Mouse (Mus musculus) liver, embryonic 11.5 days (tissue): Measurements from ENCODE around the gene Setx. TPM values are rescaled to one million over a fixed set of nuclear protein-coding genes. Genes with fewer than 3 reads are reported as not detected.

Experiments used
- ATAC-seq: fragments of 200-750 bp; cut with Nextera tagmentation; replicated peaks from 2 replicates; pipeline ENCODE4 v1.8.0; 2017; ENCODE audit warnings: moderate number of reproducible peaks, mild to moderate bottlenecking, moderate TSS enrichment, moderate library complexity; ENCODE audit not compliant: low FRiP score
- DNase-seq: peaks from one replicate; pipeline ENCODE4 v3.0.0-alpha.2; 2017; ENCODE audit warnings: low spot score
- H3K27ac ChIP-seq: fragments of 300-500 bp; sonication (generic); 2 replicates; pipeline ENCODE4 v1.5.1; 2014; ENCODE audit warnings: mild to moderate bottlenecking, low read depth, low read length, control low read depth
- H3K27me3 ChIP-seq: fragments of 300-500 bp; sonication (generic); replicated peaks from 2 replicates; pipeline ENCODE4 v1.6.1; 2014; ENCODE audit warnings: low read length, mixed read lengths; ENCODE audit not compliant: control insufficient read depth, insufficient read depth
- H3K36me3 ChIP-seq: fragments of 300-500 bp; sonication (generic); 2 replicates; pipeline ENCODE4 v1.6.1; 2014; ENCODE audit warnings: mild to moderate bottlenecking, low read length, moderate library complexity, mixed read lengths; ENCODE audit not compliant: control insufficient read depth, insufficient read depth
- H3K4me1 ChIP-seq: fragments of 300-500 bp; sonication (generic); replicated peaks from 2 replicates; pipeline ENCODE4 v1.6.1; 2014; ENCODE audit warnings: low read length, mixed read lengths; ENCODE audit not compliant: control insufficient read depth, insufficient read depth
- H3K4me2 ChIP-seq: fragments of 300-500 bp; sonication (generic); 2 replicates; pipeline ENCODE4 v1.6.1; 2014; ENCODE audit warnings: mild to moderate bottlenecking, control low read depth, moderate library complexity
- H3K4me3 ChIP-seq: fragments of 300-500 bp; sonication (generic); 2 replicates; pipeline ENCODE4 v1.5.1; 2014; ENCODE audit warnings: low read depth, low read length, control low read depth
- H3K9ac ChIP-seq: fragments of 300-500 bp; sonication (generic); 2 replicates; pipeline ENCODE4 v1.6.1; 2014; ENCODE audit warnings: low read depth, low read length, control low read depth
- H3K9me3 ChIP-seq: fragments of 300-500 bp; sonication (generic); 2 replicates; pipeline ENCODE4 v1.6.1; 2016; ENCODE audit warnings: low read length, inconsistent platforms, mixed read lengths; ENCODE audit not compliant: control insufficient read depth
- WGBS: fragments of 180-500 bp; shearing (Covaris S2); extraction: QIAGEN DNeasy Blood & Tissue Kit; methylation state at CpG from one replicate; pipeline ENCODE4 v1.1.7; 2014; 5-methylcytosine and 5-hydroxymethylcytosine counted together
- polyA plus RNA-seq: library from polyadenylated mRNA; unstranded; fragments of >200 nt; fragmentation: Nextera tagmentation; extraction: Ambion mirVana; gene quantifications from 2 replicates; pipeline ENCODE4 v1.2.1, GENCODE M21; 2014

The Setx gene
- polyA plus RNA-seq, 1 experiment from 2014 or later = 10.1 TPM

GRCm38 (mm10) chr2:29194547-29195463 lies 70.8 kb downstream of the Setx start:
- Histone ChIP-seq H3K4me2 (peak overlapping the region; percentile 97), H3K4me1 (peaks cover 6% of the 10 kb centered on the region), H3K27me3 (peaks cover 28% of the 10 kb centered on the region), H3K9me3 (no peaks in the 10 kb centered on the region), H3K27ac (no peak overlapping the region), H3K4me3 (peak overlapping the region; percentile 55), H3K9ac (peak overlapping the region; percentile 34; the same call in 1 of the 2 replicates), H3K36me3 (no peaks in the 10 kb centered on the region)
- ATAC-seq = peak; percentile 43; the same call in 1 of the 2 replicates
- 2% methylated on average over 61 of the region's 61 CpGs for WGBS
- DNase-seq = peak; percentile 82

GRCm38 (mm10) chr2:29196844-29197243 lies 72.9 kb downstream of the Setx start:
- no peak overlapping the region for H3K4me2 ChIP-seq
- no peaks in the 10 kb centered on the region for H3K36me3 ChIP-seq
- H3K4me1 ChIP-seq = peaks cover 6% of the 10 kb centered on the region
- DNase-seq = no peak
- 67% methylated on average over 12 of the region's 12 CpGs for WGBS
- no peak for ATAC-seq
- no peak overlapping the region for H3K27ac ChIP-seq
- H3K9me3 ChIP-seq = no peaks in the 10 kb centered on the region
- H3K9ac ChIP-seq = no peak overlapping the region
- H3K4me3 ChIP-seq = no peak overlapping the region
- peaks cover 30% of the 10 kb centered on the region for H3K27me3 ChIP-seq

- no peaks in the 10 kb centered on the region for H3K36me3 ChIP-seq
- H3K27me3 ChIP-seq = peaks cover 30% of the 10 kb centered on the region
- no peaks in the 10 kb centered on the region for H3K9me3 ChIP-seq
- no peak overlapping the region for H3K4me2 ChIP-seq
- peaks cover 6% of the 10 kb centered on the region for H3K4me1 ChIP-seq
- no peak overlapping the region for H3K27ac ChIP-seq
- DNase-seq (no peak), ATAC-seq (no peak)
- WGBS = 76% methylated on average over 5 of the region's 5 CpGs
- H3K4me3 ChIP-seq = no peak overlapping the region
- no peak overlapping the region for H3K9ac ChIP-seq
Measured at GRCm38 (mm10) chr2:29198446-29198845, 74.5 kb downstream of the Setx start.

- no peak overlapping the region for H3K4me3 ChIP-seq
- peaks cover 3% of the 10 kb centered on the region for H3K4me1 ChIP-seq
- no peaks in the 10 kb centered on the region for H3K36me3 ChIP-seq
- H3K9me3 ChIP-seq = no peaks in the 10 kb centered on the region
- H3K27me3 ChIP-seq = peaks cover 27% of the 10 kb centered on the region
- DNase-seq (no peak), ATAC-seq (no peak)
- no peak overlapping the region for H3K9ac ChIP-seq
- no peak overlapping the region for H3K4me2 ChIP-seq
- no peak overlapping the region for H3K27ac ChIP-seq
- 0% methylated on average over 3 of the region's 3 CpGs for WGBS
Measured at GRCm38 (mm10) chr2:29199909-29200308, 75.9 kb downstream of the Setx start.

- Histone ChIP-seq H3K36me3 (no peaks in the 10 kb centered on the region), H3K9ac (no peak overlapping the region), H3K27me3 (peaks cover 12% of the 10 kb centered on the region), H3K4me2 (no peak overlapping the region), H3K4me1 (no peaks in the 10 kb centered on the region), H3K4me3 (no peak overlapping the region), H3K27ac (no peak overlapping the region), H3K9me3 (no peaks in the 10 kb centered on the region)
- WGBS = 61% methylated on average over 11 of the region's 11 CpGs
- DNase-seq (no peak), ATAC-seq (no peak)
Measured at GRCm38 (mm10) chr2:29201223-29201955, 77.4 kb downstream of the Setx start.

GRCm38 (mm10) chr2:29206156-29206555 lies 82.2 kb downstream of the Setx start:
- Histone ChIP-seq H3K27ac (no peak overlapping the region), H3K27me3 (peaks cover 2% of the 10 kb centered on the region; the same call in 1 of the 2 replicates), H3K4me1 (no peaks in the 10 kb centered on the region), H3K9me3 (no peaks in the 10 kb centered on the region), H3K9ac (no peak overlapping the region), H3K4me3 (no peak overlapping the region), H3K36me3 (no peaks in the 10 kb centered on the region), H3K4me2 (no peak overlapping the region)
- ATAC-seq (no peak), DNase-seq (no peak)
- 26% methylated on average over 8 of the region's 8 CpGs for WGBS

GRCm38 (mm10) chr2:29216286-29217012 lies 92.5 kb downstream of the Setx start:
- Histone ChIP-seq H3K27me3 (no peaks in the 10 kb centered on the region), H3K9me3 (no peaks in the 10 kb centered on the region), H3K4me3 (no peak overlapping the region), H3K27ac (no peak overlapping the region), H3K4me1 (no peaks in the 10 kb centered on the region), H3K36me3 (no peaks in the 10 kb centered on the region), H3K9ac (no peak overlapping the region), H3K4me2 (no peak overlapping the region)
- no peak for DNase-seq
- no peak for ATAC-seq
- WGBS = 55% methylated on average over 8 of the region's 8 CpGs

- H3K4me1 ChIP-seq = no peaks in the 10 kb centered on the region
- DNase-seq (no peak), ATAC-seq (no peak)
- H3K27ac ChIP-seq = no peak overlapping the region
- 71% methylated on average over 5 of the region's 5 CpGs for WGBS
- H3K9ac ChIP-seq = no peak overlapping the region
- no peaks in the 10 kb centered on the region for H3K36me3 ChIP-seq
- H3K27me3 ChIP-seq = no peaks in the 10 kb centered on the region
- no peaks in the 10 kb centered on the region for H3K9me3 ChIP-seq
- H3K4me2 ChIP-seq = no peak overlapping the region
- H3K4me3 ChIP-seq = no peak overlapping the region
Measured at GRCm38 (mm10) chr2:29217042-29217441, 93.1 kb downstream of the Setx start.
